Mouse (Mus musculus) adrenal gland, adult (tissue): Measurements from ENCODE around the gene Nkiras2.
A peak's percentile ranks its signal among the peaks of the same experiment; 100 is the strongest.
"Not testable (repeated sequence)": the region's sequence is repeated elsewhere in the genome, so short reads cannot be mapped to it uniquely, and the experiment has no call there.

Source experiments
- DNase-seq, 2 experiments: peaks; one replicate each; pipeline ENCODE4 v3.0.0; 2022 to 2023; ENCODE audit warnings: low spot score in 1 of 2; ENCODE audit not compliant: inconsistent age in 2 of 2

Nkiras2 gene

GRCm38 (mm10) chr11:100618761-100619484, at the start of gene Nkiras2:
Gene Nkiras2, plus strand, starts transcription at chr11:100619244.
- peak; percentile 72 to 84 for DNase-seq

- peak; percentile 89 to 94 for DNase-seq
Measured at GRCm38 (mm10) chr11:100569789-100570188, 49.3 kb upstream of the Nkiras2 start.

GRCm38 (mm10) chr11:100570430-100571201, 48.4 kb upstream of the Nkiras2 start:
- DNase-seq, result peak; percentile 82 to 96

DNA sequence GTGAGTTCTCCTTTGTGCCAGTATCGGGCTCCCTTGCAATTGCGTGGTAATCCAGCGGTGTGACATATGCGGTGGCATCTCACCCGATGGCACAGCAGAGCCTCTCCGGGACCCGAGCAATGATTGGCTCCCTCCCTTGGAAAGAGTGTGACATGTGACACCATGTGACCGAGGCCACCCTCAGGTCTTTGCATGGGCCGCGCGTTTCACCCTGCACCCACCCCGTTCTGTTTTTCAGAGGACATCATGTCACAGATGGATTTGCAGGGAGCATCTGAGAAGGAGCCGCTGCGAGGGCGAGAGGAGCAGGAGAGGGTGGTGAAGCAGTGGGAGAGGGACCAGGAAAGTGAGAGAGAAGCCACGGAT, 47.9 kb upstream of the Nkiras2 start:
- DNase-seq, result peak; percentile 37 to 65

GRCm38 (mm10) chr11:100574188-100574587, 44.9 kb upstream of the Nkiras2 start:
- no peak for DNase-seq

DNA sequence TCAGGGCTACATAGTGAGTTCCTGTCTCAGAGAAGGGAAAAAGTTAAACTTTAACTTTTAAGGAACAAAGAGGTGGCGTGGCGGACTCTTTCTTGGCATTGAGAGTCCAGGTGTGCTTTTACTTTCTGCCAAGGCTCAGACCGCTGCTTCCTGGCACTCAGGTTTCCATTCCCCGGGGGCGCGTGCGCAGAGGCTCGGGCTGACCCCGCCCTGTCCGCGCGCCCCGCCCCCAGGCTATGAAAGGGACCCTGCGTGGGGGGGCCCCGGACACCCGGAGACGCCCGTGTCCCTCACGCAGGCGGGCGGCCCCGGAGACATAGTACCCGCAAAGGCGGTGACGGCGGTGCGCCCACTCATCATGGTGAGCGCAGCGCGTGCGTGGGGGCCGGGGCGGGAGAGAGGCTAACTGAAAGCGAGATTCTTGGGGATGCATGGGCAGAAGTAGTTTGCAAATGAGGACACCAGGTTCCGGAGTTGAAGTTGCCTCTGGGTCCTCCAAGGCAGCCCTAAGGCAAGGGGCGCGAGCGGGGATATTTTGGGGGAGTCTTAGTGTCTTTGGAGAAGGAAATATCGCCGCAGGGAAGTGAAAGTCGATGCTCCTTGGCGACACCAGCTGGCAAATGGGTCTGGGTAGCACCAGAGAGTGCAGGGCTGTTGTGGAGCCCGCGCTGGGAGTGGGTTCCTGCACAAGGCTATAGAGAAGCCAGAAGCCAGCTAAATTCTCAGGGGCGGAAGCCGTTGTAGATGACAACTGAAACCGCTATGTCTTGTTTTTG, 44.1 kb upstream of the Nkiras2 start, which contains the start of gene Cnp:
Gene Cnp, plus strand, starts transcription at position 197 of the 776 bp plus-strand sequence.
- peak; percentile 85 to 94 for DNase-seq

- DNase-seq, result peak in 1 of 2 experiments; percentile 37
Measured at GRCm38 (mm10) chr11:100575484-100575855, 43.6 kb upstream of the Nkiras2 start.

- DNase-seq, result no peak
Measured at GRCm38 (mm10) chr11:100576256-100576655, 42.8 kb upstream of the Nkiras2 start.

DNA sequence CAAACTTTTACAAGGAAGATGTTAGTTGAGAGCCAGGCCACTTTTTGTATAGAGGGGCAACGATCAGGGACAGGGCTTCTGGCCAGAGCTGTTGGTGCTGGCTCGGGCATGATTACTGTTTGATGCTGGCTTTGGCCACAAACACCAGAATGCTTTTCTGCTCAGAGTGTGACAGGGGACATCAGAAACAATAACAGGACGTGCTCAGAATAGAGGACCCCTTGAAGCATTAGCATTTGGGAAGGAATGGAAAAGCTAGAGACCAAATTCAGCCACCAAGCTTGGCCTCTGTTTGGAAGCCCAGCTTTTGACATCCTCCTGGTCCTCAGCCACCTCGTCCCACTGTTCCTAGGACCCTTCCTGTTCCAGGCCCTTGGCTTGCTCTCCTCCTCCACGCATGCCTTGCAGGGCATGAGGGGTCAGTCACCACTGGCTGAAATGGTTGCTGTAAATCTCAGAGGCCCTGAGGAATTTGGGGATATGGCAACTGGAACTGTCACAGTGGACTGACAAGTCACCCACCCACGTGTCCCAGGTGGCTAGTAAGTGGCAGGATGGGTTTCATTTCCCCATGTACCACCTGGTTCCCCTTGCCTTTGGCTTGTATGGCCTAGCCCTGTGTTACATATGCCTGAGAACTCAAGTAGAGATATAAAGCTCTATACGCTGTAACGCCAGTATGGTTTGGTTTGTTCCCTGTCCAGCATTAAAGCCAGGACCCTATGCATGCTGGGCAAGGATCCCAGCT, 41.0 kb upstream of the Nkiras2 start:
- DNase-seq, result peak in 1 of 2 experiments; percentile 44

DNA sequence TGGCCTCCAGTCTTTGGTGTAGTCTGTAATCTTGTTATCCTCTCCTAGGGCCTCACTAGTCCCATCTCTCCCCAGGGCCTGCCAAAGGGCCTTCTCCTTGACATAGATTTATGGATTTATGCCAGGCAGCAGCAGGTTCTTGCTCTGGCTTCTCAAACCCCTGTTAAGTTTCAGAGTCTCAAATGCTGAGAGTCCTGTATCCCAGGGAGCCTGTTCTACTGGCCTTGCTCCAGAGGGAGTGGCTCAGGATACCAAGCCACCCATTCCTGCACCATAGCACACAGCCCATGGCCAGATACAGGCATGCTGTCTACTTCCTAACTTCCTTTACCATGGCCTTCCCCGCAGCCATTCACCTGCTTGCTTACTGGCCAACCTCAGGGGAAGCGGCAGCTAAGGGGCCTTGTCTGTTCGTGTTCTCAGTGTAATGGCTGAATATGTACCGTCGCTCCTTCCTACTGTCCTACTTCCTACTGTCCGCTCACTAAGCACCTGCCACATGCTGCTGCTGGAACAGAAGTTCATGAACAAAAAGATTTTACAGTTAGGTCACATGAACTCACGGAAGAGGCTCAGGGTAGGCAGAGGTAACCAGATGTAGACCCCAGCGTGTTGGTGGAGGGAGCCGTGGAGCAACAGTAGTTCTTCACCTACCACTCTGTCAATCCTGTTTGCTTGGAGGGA, 39.8 kb upstream of the Nkiras2 start:
- DNase-seq, result peak in 1 of 2 experiments; percentile 52

- DNase-seq, result peak in 1 of 2 experiments; percentile 26
Measured at GRCm38 (mm10) chr11:100580275-100580674, 38.8 kb upstream of the Nkiras2 start.

- DNase-seq, result peak; percentile 62 to 79
Measured at GRCm38 (mm10) chr11:100581756-100582155, 37.3 kb upstream of the Nkiras2 start.

GRCm38 (mm10) chr11:100582413-100582812, 36.6 kb upstream of the Nkiras2 start:
- not testable (repeated sequence) for DNase-seq

DNA sequence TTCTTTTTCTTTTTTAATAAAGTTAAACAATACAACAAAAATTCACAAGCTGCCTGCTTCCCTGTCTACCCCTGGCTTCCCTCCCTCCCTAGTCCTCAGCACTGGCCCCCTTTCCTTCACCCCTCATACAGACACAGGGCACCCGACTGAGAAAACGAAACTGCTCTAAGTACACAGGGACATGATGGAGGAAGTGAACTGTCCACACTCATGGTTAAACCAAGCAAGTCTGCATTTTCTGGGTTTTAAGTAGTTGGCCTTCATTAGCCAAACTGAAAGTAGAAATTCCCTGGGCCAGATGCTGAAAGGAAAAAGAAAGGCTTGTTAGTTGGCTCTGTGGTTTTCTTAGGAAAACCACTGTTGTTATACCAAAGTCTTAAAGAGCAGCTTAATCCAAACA, 36.2 kb upstream of the Nkiras2 start:
- DNase-seq, result no peak

DNA sequence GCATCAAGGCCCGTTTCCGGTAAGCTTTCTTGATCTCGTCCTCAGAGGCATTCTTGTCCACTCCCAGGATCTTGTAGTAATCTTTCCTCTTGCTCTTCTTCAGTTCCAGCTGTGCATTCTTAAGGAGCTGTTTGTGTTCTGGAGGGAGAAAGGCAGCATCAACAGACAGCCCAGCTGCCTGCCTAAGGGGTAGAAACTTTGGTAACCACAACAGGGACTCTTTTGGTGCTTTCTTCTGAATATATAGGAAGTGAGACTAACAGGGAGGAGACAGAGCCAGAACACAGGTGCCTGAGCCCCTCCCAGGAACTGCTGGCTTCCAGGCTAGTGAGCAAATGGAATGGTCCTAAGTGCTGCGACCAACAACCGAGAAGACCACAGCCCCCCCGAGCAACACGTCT, 34.5 kb upstream of the Nkiras2 start:
- DNase-seq, result no peak

- DNase-seq, result peak in 1 of 2 experiments; percentile 63
Measured at GRCm38 (mm10) chr11:100585148-100585547, 33.9 kb upstream of the Nkiras2 start.

GRCm38 (mm10) chr11:100588462-100588861, 30.6 kb upstream of the Nkiras2 start:
- peak in 1 of 2 experiments; percentile 72 for DNase-seq

- DNase-seq, result no peak
Measured at GRCm38 (mm10) chr11:100592346-100593046, 26.5 kb upstream of the Nkiras2 start.

DNA sequence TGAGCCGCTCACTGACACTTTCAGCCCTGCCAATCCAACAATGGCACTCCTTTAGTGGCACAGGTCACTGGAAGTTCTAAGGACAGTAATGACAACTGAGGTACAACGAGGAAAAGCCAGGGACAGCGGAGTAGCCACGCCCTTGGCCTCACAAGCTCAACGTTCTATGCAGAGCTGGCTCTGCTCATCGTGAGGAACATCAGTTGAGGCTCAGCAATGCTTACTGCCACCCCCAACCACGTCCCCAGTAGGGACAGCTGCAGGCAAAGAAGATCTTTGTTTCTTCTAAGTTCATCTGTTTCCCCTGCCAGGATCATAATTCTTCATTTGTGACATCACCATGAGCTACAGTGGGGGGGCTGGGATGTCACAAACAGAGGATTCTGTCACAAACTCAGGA, 24.4 kb upstream of the Nkiras2 start:
- DNase-seq, result no peak
